Mouse (Mus musculus): ENCODE results near the gene Mybphl. TPM values are rescaled to one million over a fixed set of nuclear protein-coding genes. Genes with fewer than 3 reads are reported as not detected.

The Mybphl gene
- polyA plus RNA-seq, 1 experiment: 0.12 TPM

- no peaks in the 10 kb centered on the region for H3K36me3 ChIP-seq (ENCODE audit: control insufficient read depth, insufficient read depth, low read length)
- peaks cover 8% of the 10 kb centered on the region; the same call in 1 of the 2 replicates for H3K4me1 ChIP-seq (ENCODE audit: control insufficient read depth, insufficient read depth, low read length)
- H3K4me3 ChIP-seq (ENCODE audit: control insufficient read depth, low read depth, low read length): peak within 1 kb of the TSS; percentile 91
- no peaks in the 10 kb centered on the region for H3K27me3 ChIP-seq (ENCODE audit: control insufficient read depth, insufficient read depth, low read length)
- TF ChIP-seq POLR2A (IDR thresholded peaks at IDR 0.05; ENCODE audit: control insufficient read depth, low read depth, low read length) (no peak), CTCF (IDR thresholded peaks at IDR 0.05; ENCODE audit: control insufficient read depth, insufficient read depth, insufficient replicate concordance, low read depth, low read length) (no peak)
- no peak within 1 kb of the TSS for H3K27ac ChIP-seq (ENCODE audit: control insufficient read depth, insufficient read depth, low read depth, low read length)
Observed at GRCm38 (mm10) chr3:108383485-108384354, 19.0 kb downstream of the Mybphl start, which contains the start of gene Psrc1. Psrc1 (plus strand) TSS chr3:108383839.

- Histone ChIP-seq H3K36me3 (ENCODE audit: control insufficient read depth, insufficient read depth, low read length) (no peaks in the 10 kb centered on the region), H3K27ac (ENCODE audit: control insufficient read depth, insufficient read depth, low read depth, low read length) (no peak overlapping the region), H3K4me1 (ENCODE audit: control insufficient read depth, insufficient read depth, low read length) (peaks cover 8% of the 10 kb centered on the region; the same call in 1 of the 2 replicates), H3K4me3 (ENCODE audit: control insufficient read depth, low read depth, low read length) (no peak overlapping the region), H3K27me3 (ENCODE audit: control insufficient read depth, insufficient read depth, low read length) (no peaks in the 10 kb centered on the region)
- no peak for TF ChIP-seq POLR2A (IDR thresholded peaks at IDR 0.05; ENCODE audit: control insufficient read depth, low read depth, low read length)
- TF ChIP-seq CTCF (IDR thresholded peaks at IDR 0.05; ENCODE audit: control insufficient read depth, insufficient read depth, insufficient replicate concordance, low read depth, low read length): no peak
Observed at GRCm38 (mm10) chr3:108384425-108384824, 19.7 kb downstream of the Mybphl start.

GRCm38 (mm10) chr3:108386186-108386585, 21.5 kb downstream of the Mybphl start:
- Histone ChIP-seq H3K36me3 (ENCODE audit: control insufficient read depth, insufficient read depth, low read length) (no peaks in the 10 kb centered on the region), H3K4me1 (ENCODE audit: control insufficient read depth, insufficient read depth, low read length) (peaks cover 8% of the 10 kb centered on the region; the same call in 1 of the 2 replicates), H3K4me3 (ENCODE audit: control insufficient read depth, low read depth, low read length) (no peak overlapping the region), H3K27ac (ENCODE audit: control insufficient read depth, insufficient read depth, low read depth, low read length) (no peak overlapping the region), H3K27me3 (ENCODE audit: control insufficient read depth, insufficient read depth, low read length) (no peaks in the 10 kb centered on the region)
- TF ChIP-seq POLR2A (IDR thresholded peaks at IDR 0.05; ENCODE audit: control insufficient read depth, low read depth, low read length): no peak
- no peak for TF ChIP-seq CTCF (IDR thresholded peaks at IDR 0.05; ENCODE audit: control insufficient read depth, insufficient read depth, insufficient replicate concordance, low read depth, low read length)

- Histone ChIP-seq H3K4me1 (ENCODE audit: control insufficient read depth, insufficient read depth, low read length) (peaks cover 3% of the 10 kb centered on the region; the same call in 1 of the 2 replicates), H3K36me3 (ENCODE audit: control insufficient read depth, insufficient read depth, low read length) (no peaks in the 10 kb centered on the region; the same call in 1 of the 2 replicates), H3K4me3 (ENCODE audit: control insufficient read depth, low read depth, low read length) (no peak overlapping the region), H3K27me3 (ENCODE audit: control insufficient read depth, insufficient read depth, low read length) (no peaks in the 10 kb centered on the region), H3K27ac (ENCODE audit: control insufficient read depth, insufficient read depth, low read depth, low read length) (no peak overlapping the region)
- TF ChIP-seq CTCF (IDR thresholded peaks at IDR 0.05; ENCODE audit: control insufficient read depth, insufficient read depth, insufficient replicate concordance, low read depth, low read length) (peak; percentile 89; the same call in 1 of the 2 replicates), POLR2A (IDR thresholded peaks at IDR 0.05; ENCODE audit: control insufficient read depth, low read depth, low read length) (no peak)
Observed at GRCm38 (mm10) chr3:108389111-108389545, 24.4 kb downstream of the Mybphl start.

- H3K4me3 ChIP-seq (ENCODE audit: control insufficient read depth, low read depth, low read length): no peak overlapping the region
Observed at GRCm38 (mm10) chr3:108392299-108392698, 27.6 kb downstream of the Mybphl start.

GRCm38 (mm10) chr3:108392793-108393192, 28.1 kb downstream of the Mybphl start:
- Histone ChIP-seq H3K36me3 (ENCODE audit: control insufficient read depth, insufficient read depth, low read length) (no peaks in the 10 kb centered on the region; the same call in 1 of the 2 replicates), H3K27me3 (ENCODE audit: control insufficient read depth, insufficient read depth, low read length) (no peaks in the 10 kb centered on the region), H3K27ac (ENCODE audit: control insufficient read depth, insufficient read depth, low read depth, low read length) (no peak overlapping the region), H3K4me1 (ENCODE audit: control insufficient read depth, insufficient read depth, low read length) (peaks cover 2% of the 10 kb centered on the region; the same call in 1 of the 2 replicates), H3K4me3 (ENCODE audit: control insufficient read depth, low read depth, low read length) (no peak overlapping the region)
- TF ChIP-seq POLR2A (IDR thresholded peaks at IDR 0.05; ENCODE audit: control insufficient read depth, low read depth, low read length) (no peak), CTCF (IDR thresholded peaks at IDR 0.05; ENCODE audit: control insufficient read depth, insufficient read depth, insufficient replicate concordance, low read depth, low read length) (no peak)

More at GRCm38 (mm10) chr3:108392299-108392698, 27.6 kb downstream of the Mybphl start:
- H3K27me3 ChIP-seq (ENCODE audit: control insufficient read depth, insufficient read depth, low read length): no peaks in the 10 kb centered on the region
- no peaks in the 10 kb centered on the region; the same call in 1 of the 2 replicates for H3K36me3 ChIP-seq (ENCODE audit: control insufficient read depth, insufficient read depth, low read length)
- H3K4me1 ChIP-seq (ENCODE audit: control insufficient read depth, insufficient read depth, low read length): peaks cover 2% of the 10 kb centered on the region; the same call in 1 of the 2 replicates
- TF ChIP-seq CTCF (IDR thresholded peaks at IDR 0.05; ENCODE audit: control insufficient read depth, insufficient read depth, insufficient replicate concordance, low read depth, low read length) (no peak), POLR2A (IDR thresholded peaks at IDR 0.05; ENCODE audit: control insufficient read depth, low read depth, low read length) (no peak)
- H3K27ac ChIP-seq (ENCODE audit: control insufficient read depth, insufficient read depth, low read depth, low read length): no peak overlapping the region

GRCm38 (mm10) chr3:108398281-108398680, 33.6 kb downstream of the Mybphl start:
- no peaks in the 10 kb centered on the region for H3K4me1 ChIP-seq (ENCODE audit: control insufficient read depth, insufficient read depth, low read length)
- no peaks in the 10 kb centered on the region; the same call in 1 of the 2 replicates for H3K36me3 ChIP-seq (ENCODE audit: control insufficient read depth, insufficient read depth, low read length)
- no peak overlapping the region for H3K27ac ChIP-seq (ENCODE audit: control insufficient read depth, insufficient read depth, low read depth, low read length)
- no peak overlapping the region for H3K4me3 ChIP-seq (ENCODE audit: control insufficient read depth, low read depth, low read length)
- no peak for TF ChIP-seq CTCF (IDR thresholded peaks at IDR 0.05; ENCODE audit: control insufficient read depth, insufficient read depth, insufficient replicate concordance, low read depth, low read length)
- TF ChIP-seq POLR2A (IDR thresholded peaks at IDR 0.05; ENCODE audit: control insufficient read depth, low read depth, low read length): no peak
- no peaks in the 10 kb centered on the region for H3K27me3 ChIP-seq (ENCODE audit: control insufficient read depth, insufficient read depth, low read length)
